20 mouse cellular contexts compared by ENCODE assay signal in genomic region chr15:84815171-84815570, GRCm38 (mm10). TPM values are rescaled to one million over a fixed set of nuclear protein-coding genes. Genes with fewer than 3 reads are reported as not detected.
DNase-seq lines count a peak whose midpoint lies in the region; ATAC-seq and TF ChIP-seq lines count a peak whose summit lies in the region.
"Had no signal": no experiment of that assay in that cellular context is flagged by ENCODE, and none has a peak within 500 bp of the region (broad histone marks: within the 10 kb centered on the region; RNA-seq: fewer than 3 reads in every experiment).

No protein-coding gene starts in this region.

- TF ChIP-seq CTCF in hindbrain, postnatal 0 days (IDR thresholded peaks at IDR 0.05; ENCODE audit: low read depth), result no peak

- no peak for DNase-seq in midbrain, embryonic 11.5 days (ENCODE audit: low spot score, missing footprints)
- DNase-seq in brain, adult 2 months (ENCODE audit: low read depth, low spot score), result peak; percentile 25
- peak; percentile 67 for DNase-seq in hindbrain, postnatal 0 days (ENCODE audit: low spot score)
- no peak for DNase-seq in thymus, adult 18-20 months
- DNase-seq: adrenal gland, adult 8-10 months; cerebellum, adult 11 months; cerebellum, postnatal 10 days; heart, postnatal 10 days; kidney, adult 18-20 months; kidney, postnatal 10 days; lung, adult 18-20 months; lung, postnatal 14 days; spleen, adult 18-20 months; thymus, postnatal 36 days had no signal

- no peak overlapping the region for H3K4me3 ChIP-seq in midbrain, embryonic 13.5 days (replicated peaks)
- H3K4me3 ChIP-seq in midbrain, embryonic 11.5 days (ENCODE audit: low read depth, low read length), result no peak overlapping the region
- no peak overlapping the region for H3K4me3 ChIP-seq in forebrain, embryonic 12.5 days (replicated peaks)
- H3K4me3 ChIP-seq in hindbrain, postnatal 0 days (ENCODE audit: low read length), result no peak overlapping the region
- H3K4me3 ChIP-seq in liver, embryonic 12.5 days, result no peak overlapping the region
- H3K4me3 ChIP-seq: embryonic facial prominence, embryonic 13.5 days; megakaryocyte, embryonic 14.5 days had no signal

- no peaks in the 10 kb centered on the region for H3K9me3 ChIP-seq in midbrain, embryonic 13.5 days
- no peaks in the 10 kb centered on the region for H3K9me3 ChIP-seq in midbrain, embryonic 11.5 days (ENCODE audit: control insufficient read depth, low read length)
- no peaks in the 10 kb centered on the region for H3K9me3 ChIP-seq in forebrain, embryonic 12.5 days
- no peaks in the 10 kb centered on the region for H3K9me3 ChIP-seq in hindbrain, postnatal 0 days (ENCODE audit: low read length)
- H3K9me3 ChIP-seq in liver, embryonic 12.5 days (replicated peaks), result no peaks in the 10 kb centered on the region
- H3K9me3 ChIP-seq: embryonic facial prominence, embryonic 13.5 days; megakaryocyte, embryonic 14.5 days had no signal

- H3K4me2 ChIP-seq in midbrain, embryonic 13.5 days (replicated peaks), result no peak overlapping the region
- H3K4me2 ChIP-seq in midbrain, embryonic 11.5 days, result no peak overlapping the region
- H3K4me2 ChIP-seq in forebrain, embryonic 12.5 days, result no peak overlapping the region
- H3K4me2 ChIP-seq in hindbrain, postnatal 0 days (ENCODE audit: low read depth, low read length), result no peak overlapping the region
- no peak overlapping the region for H3K4me2 ChIP-seq in liver, embryonic 12.5 days
- H3K4me2 ChIP-seq: embryonic facial prominence, embryonic 13.5 days; heart, embryonic 11.5 days had no signal

- peaks cover 19% of the 10 kb centered on the region; the same call in 1 of the 2 replicates for H3K36me3 ChIP-seq in midbrain, embryonic 13.5 days
- H3K36me3 ChIP-seq in midbrain, embryonic 11.5 days (ENCODE audit: control insufficient read depth, insufficient read depth, low read length), result no peaks in the 10 kb centered on the region
- H3K36me3 ChIP-seq in forebrain, embryonic 12.5 days (replicated peaks), result peaks cover 17% of the 10 kb centered on the region
- no peaks in the 10 kb centered on the region for H3K36me3 ChIP-seq in hindbrain, postnatal 0 days (ENCODE audit: insufficient read depth, low read length)
- H3K36me3 ChIP-seq in liver, embryonic 12.5 days, result no peaks in the 10 kb centered on the region
- H3K36me3 ChIP-seq: embryonic facial prominence, embryonic 13.5 days had no signal

- WGBS in midbrain, embryonic 13.5 days, result 21% methylated on average over 4 of the region's 4 CpGs
- WGBS in midbrain, embryonic 11.5 days, result 51% methylated on average over 4 of the region's 4 CpGs
- 34% methylated on average over 4 of the region's 4 CpGs for whole genome bisulfite sequencing in forebrain, embryonic 12.5 days
- WGBS in hindbrain, postnatal 0 days, result 10% methylated on average over 4 of the region's 4 CpGs
- 44% methylated on average over 4 of the region's 4 CpGs for WGBS in liver, embryonic 12.5 days (ENCODE audit: insufficient replicate concordance)

- peak overlapping the region; percentile 57; the same call in 1 of the 2 replicates for H3K27ac ChIP-seq in midbrain, embryonic 13.5 days
- H3K27ac ChIP-seq in midbrain, embryonic 11.5 days (ENCODE audit: low read depth, low read length), result no peak overlapping the region
- H3K27ac ChIP-seq in forebrain, embryonic 12.5 days, result peak overlapping the region; percentile 80
- peak overlapping the region; percentile 27; the same call in 1 of the 2 replicates for H3K27ac ChIP-seq in hindbrain, postnatal 0 days
- no peak overlapping the region for H3K27ac ChIP-seq in liver, embryonic 12.5 days
- H3K27ac ChIP-seq: embryonic facial prominence, embryonic 13.5 days had no signal

- H3K27me3 ChIP-seq in midbrain, embryonic 13.5 days, result no peaks in the 10 kb centered on the region
- H3K27me3 ChIP-seq in midbrain, embryonic 11.5 days (ENCODE audit: control insufficient read depth, insufficient read depth, low read length), result no peaks in the 10 kb centered on the region
- H3K27me3 ChIP-seq in forebrain, embryonic 12.5 days, result no peaks in the 10 kb centered on the region
- no peaks in the 10 kb centered on the region for H3K27me3 ChIP-seq in hindbrain, postnatal 0 days (ENCODE audit: insufficient read depth, low read length)
- no peaks in the 10 kb centered on the region for H3K27me3 ChIP-seq in liver, embryonic 12.5 days (replicated peaks)
- H3K27me3 ChIP-seq: embryonic facial prominence, embryonic 13.5 days had no signal

- 0 out of 2 replicates have a peak, but pooled peaks have one; percentile 5 for ATAC-seq in midbrain, embryonic 13.5 days
- no peak for ATAC-seq in midbrain, embryonic 11.5 days (ENCODE audit: low FRiP score)
- ATAC-seq in forebrain, embryonic 12.5 days (ENCODE audit: low FRiP score), result peak; percentile 39; the same call in 1 of the 2 replicates
- ATAC-seq in hindbrain, postnatal 0 days, result no peak
- no peak for ATAC-seq in liver, embryonic 12.5 days

- peaks cover 89% of the 10 kb centered on the region for H3K4me1 ChIP-seq in midbrain, embryonic 13.5 days (replicated peaks)
- peaks cover 9% of the 10 kb centered on the region for H3K4me1 ChIP-seq in midbrain, embryonic 11.5 days (ENCODE audit: control insufficient read depth, insufficient read depth, low read length)
- peaks cover 73% of the 10 kb centered on the region for H3K4me1 ChIP-seq in forebrain, embryonic 12.5 days
- peaks cover 31% of the 10 kb centered on the region for H3K4me1 ChIP-seq in hindbrain, postnatal 0 days (ENCODE audit: insufficient read depth, low read length)
- H3K4me1 ChIP-seq in liver, embryonic 12.5 days, result no peaks in the 10 kb centered on the region
- H3K4me1 ChIP-seq: embryonic facial prominence, embryonic 13.5 days; megakaryocyte, embryonic 14.5 days had no signal

- H3K9ac ChIP-seq in midbrain, embryonic 13.5 days (replicated peaks), result no peak overlapping the region
- H3K9ac ChIP-seq in midbrain, embryonic 11.5 days (ENCODE audit: low read length), result no peak overlapping the region
- H3K9ac ChIP-seq in forebrain, embryonic 12.5 days, result no peak overlapping the region; the same call in 1 of the 2 replicates
- no peak overlapping the region for H3K9ac ChIP-seq in hindbrain, postnatal 0 days (replicated peaks; ENCODE audit: low read length)
- no peak overlapping the region for H3K9ac ChIP-seq in liver, embryonic 12.5 days
- H3K9ac ChIP-seq: embryonic facial prominence, embryonic 13.5 days had no signal

RNA-seq across cellular contexts. Expression of gene Phf21b, which starts 40.7 kb away (rescaled TPM):
- polyA plus RNA-seq in midbrain, embryonic 13.5 days (2015; fragmentation: Nextera tagmentation; extraction: Ambion mirVana), result 16.2 and 18.8 TPM in 2 replicates
- 26.4 and 26.8 TPM in 2 replicates for polyA plus RNA-seq in midbrain, embryonic 11.5 days (2014; fragmentation: Nextera tagmentation; extraction: Ambion mirVana)
- 17.6 and 24.4 TPM in 2 replicates for polyA plus RNA-seq in forebrain, embryonic 12.5 days (2016; fragmentation: Nextera tagmentation; extraction: Ambion mirVana)
- 22.8 and 29.7 TPM in 2 replicates for total RNA-seq in hindbrain, postnatal 0 days (2014; rRNA removed)
- 2.2 and 2.5 TPM in 2 replicates for polyA plus RNA-seq in hindbrain, postnatal 0 days (2015; fragmentation: Nextera tagmentation; extraction: Ambion mirVana)
- 0.04 and 0.06 TPM in 2 replicates for polyA plus RNA-seq in liver, embryonic 12.5 days (2016; fragmentation: Nextera tagmentation; extraction: Ambion mirVana)

Comparison
In these comparisons a context has a peak if more than half of its experiments do, and no peak if none do; other contexts are left out.
1. ATAC-seq: peak in midbrain, embryonic 13.5 days (single experiment) and forebrain, embryonic 12.5 days (single experiment); none in midbrain, embryonic 11.5 days (single experiment), hindbrain, postnatal 0 days (single experiment) and liver, embryonic 12.5 days (single experiment).
2. H3K27ac ChIP-seq: peak in midbrain, embryonic 13.5 days (single experiment), forebrain, embryonic 12.5 days (single experiment) and hindbrain, postnatal 0 days (single experiment); none in midbrain, embryonic 11.5 days (single experiment) and liver, embryonic 12.5 days (single experiment).
3. DNase-seq: peak in brain, adult 2 months (single experiment) and hindbrain, postnatal 0 days (single experiment); none in midbrain, embryonic 11.5 days (single experiment) and thymus, adult 18-20 months (0 of 2).